Mouse (Mus musculus): ENCODE results near the gene Zdhhc9.
"Not testable (repeated sequence)": the region's sequence is repeated elsewhere in the genome, so short reads cannot be mapped to it uniquely, and the experiment has no call there.

Zdhhc9 gene

GRCm38 (mm10) chrX:48208519-48209185, at the start of gene Zdhhc9:
Zdhhc9 (minus strand) TSS chrX:48208878.
- in situ Hi-C loops (cut with MboI, MseI) = no loop called here

GRCm38 (mm10) chrX:48257011-48257410, 48.3 kb upstream of the Zdhhc9 start:
- in situ Hi-C loops (cut with MboI, MseI) = no loop called here

- in situ Hi-C loops (cut with MboI, MseI) = no loop called here
Observed at GRCm38 (mm10) chrX:48256468-48257007, 47.9 kb upstream of the Zdhhc9 start, which contains the start of gene Utp14a. Utp14a (plus strand) TSS chrX:48256862.

GRCm38 (mm10) chrX:48255830-48256428, 47.3 kb upstream of the Zdhhc9 start:
- in situ Hi-C loops (cut with MboI, MseI) = no loop called here

- in situ Hi-C loops (cut with MboI, MseI) = no loop called here
Observed at GRCm38 (mm10) chrX:48234417-48234816, 25.7 kb upstream of the Zdhhc9 start.

- in situ Hi-C loops (cut with MboI, MseI) = no loop called here
Observed at GRCm38 (mm10) chrX:48226225-48226624, 17.5 kb upstream of the Zdhhc9 start.

- in situ Hi-C loops (cut with MboI, MseI) = no loop called here
Observed at GRCm38 (mm10) chrX:48222706-48223105, 14.0 kb upstream of the Zdhhc9 start.

- in situ Hi-C loops (cut with MboI, MseI) = no loop called here
Observed at GRCm38 (mm10) chrX:48219468-48219867, 10.8 kb upstream of the Zdhhc9 start.

GRCm38 (mm10) chrX:48209746-48210145, 1.1 kb upstream of the Zdhhc9 start:
- in situ Hi-C loops (cut with MboI, MseI) = not testable (repeated sequence)

GRCm38 (mm10) chrX:48207761-48208487, 754 bp downstream of the Zdhhc9 start:
- in situ Hi-C loops (cut with MboI, MseI) = no loop called here

GRCm38 (mm10) chrX:48204469-48204868, 4.2 kb downstream of the Zdhhc9 start:
- in situ Hi-C loops (cut with MboI, MseI) = no loop called here

- in situ Hi-C loops (cut with MboI, MseI) = no loop called here
Observed at GRCm38 (mm10) chrX:48203763-48204162, 4.9 kb downstream of the Zdhhc9 start.

GRCm38 (mm10) chrX:48202995-48203394, 5.7 kb downstream of the Zdhhc9 start:
- in situ Hi-C loops (cut with MboI, MseI) = no loop called here

GRCm38 (mm10) chrX:48202436-48202835, 6.2 kb downstream of the Zdhhc9 start:
- in situ Hi-C loops (cut with MboI, MseI) = no loop called here

GRCm38 (mm10) chrX:48201973-48202372, 6.7 kb downstream of the Zdhhc9 start:
- in situ Hi-C loops (cut with MboI, MseI) = no loop called here

- in situ Hi-C loops (cut with MboI, MseI) = no loop called here
Observed at GRCm38 (mm10) chrX:48200699-48201098, 8.0 kb downstream of the Zdhhc9 start.

- in situ Hi-C loops (cut with MboI, MseI) = no loop called here
Observed at GRCm38 (mm10) chrX:48199026-48199425, 9.7 kb downstream of the Zdhhc9 start.

GRCm38 (mm10) chrX:48197856-48198255, 10.8 kb downstream of the Zdhhc9 start:
- in situ Hi-C loops (cut with MboI, MseI) = no loop called here

GRCm38 (mm10) chrX:48193235-48194152, 15.2 kb downstream of the Zdhhc9 start:
- in situ Hi-C loops (cut with MboI, MseI) = no loop called here

GRCm38 (mm10) chrX:48191261-48191660, 17.4 kb downstream of the Zdhhc9 start:
- in situ Hi-C loops (cut with MboI, MseI) = no loop called here

GRCm38 (mm10) chrX:48184703-48185102, 24.0 kb downstream of the Zdhhc9 start:
- in situ Hi-C loops (cut with MboI, MseI) = no loop called here

Data from T-helper 17 cell (primary cell).